Mouse (Mus musculus) CH12.LX (cell line): ENCODE measurements at regions not wholly inside any gene's neighbourhood (a gene's known extent, or its start where the extent isn't known, plus 50 kb on each side); places are given as distances from the start of the nearest gene placed in this dataset.

Experiments
- DNase-seq: peaks from one replicate; pipeline ENCODE4 v3.0.0-alpha.2; 2013; ENCODE audit errors: extremely low read depth
- H3K27ac ChIP-seq: 2 replicates; pipeline ENCODE4 v1.5.1; 2012; ENCODE audit warnings: low read depth, mild to moderate bottlenecking, control low read depth, moderate library complexity; ENCODE audit not compliant: insufficient read depth
- H3K27me3 ChIP-seq: replicated peaks from 2 replicates; pipeline ENCODE3; 2012; ENCODE audit warnings: inconsistent platforms
- H3K36me3 ChIP-seq, 2 experiments: replicated peaks in 1 of 2; 2 replicates each; pipeline versions ENCODE3 to v1.6.1; 2012; ENCODE audit warnings: inconsistent platforms in 1 of 2, low read length in 1 of 2, mild to moderate bottlenecking in 1 of 2, mixed read lengths in 1 of 2, moderate library complexity in 1 of 2; ENCODE audit not compliant: control insufficient read depth in 1 of 2, insufficient read depth in 1 of 2
- H3K4me1 ChIP-seq, 2 experiments: 2 replicates each; pipeline ENCODE4 v1.6.1; 2012; ENCODE audit warnings: inconsistent platforms in 1 of 2, moderate library complexity in 1 of 2; ENCODE audit not compliant: insufficient read depth in 2 of 2, control insufficient read depth in 1 of 2
- H3K4me2 ChIP-seq: 2 replicates; pipeline ENCODE4 v1.6.1; 2012; ENCODE audit warnings: low read depth, mild to moderate bottlenecking, control low read depth; ENCODE audit not compliant: poor library complexity, insufficient read depth, severe bottlenecking
- H3K4me3 ChIP-seq, 3 experiments: fragments of 150-350 bp in 1 of 3; sonication (generic) in 1 of 3; replicated peaks in 1 of 3; 2 replicates each; pipeline versions ENCODE3 to v1.5.1; 2011 to 2012; ENCODE audit warnings: low read depth in 2 of 3, low read length in 2 of 3, mild to moderate bottlenecking in 2 of 3, moderate library complexity in 2 of 3, control low read depth in 1 of 3, improper control_type of control experiment in 1 of 3, inconsistent platforms in 1 of 3, mixed read lengths in 1 of 3; ENCODE audit not compliant: poor library complexity in 1 of 3
- H3K79me2 ChIP-seq: replicated peaks from 2 replicates; pipeline ENCODE4 v1.6.1; 2012; ENCODE audit warnings: mild to moderate bottlenecking, moderate library complexity; ENCODE audit not compliant: control insufficient read depth, poor library complexity, insufficient read depth, severe bottlenecking; ENCODE audit errors: extremely low read depth
- H3K9ac ChIP-seq: 2 replicates; pipeline ENCODE4 v1.6.1; 2012; ENCODE audit warnings: low read depth, mild to moderate bottlenecking, control low read depth, moderate library complexity; ENCODE audit not compliant: insufficient read depth
- H3K9me3 ChIP-seq: replicated peaks from 2 replicates; pipeline ENCODE3; 2012; ENCODE audit warnings: low read length, inconsistent platforms, mixed read lengths
- CHD2 ChIP-seq: IDR thresholded peaks from 2 replicates; pipeline ENCODE4 v1.6.1; 2011; ENCODE audit warnings: low read length, improper control_type of control experiment
- CTCF ChIP-seq, 2 experiments: IDR thresholded peaks in 1 of 2; conservative IDR thresholded peaks in 1 of 2; 2 replicates each; pipeline ENCODE4 v1.5.1; 2011 to 2012; ENCODE audit warnings: low read depth in 2 of 2, low read length in 2 of 2, improper control_type of control experiment in 1 of 2, inconsistent platforms in 1 of 2, mild to moderate bottlenecking in 1 of 2, moderate library complexity in 1 of 2
- E2F4 ChIP-seq: IDR thresholded peaks from 2 replicates; pipeline ENCODE4 v1.6.1; 2011; ENCODE audit warnings: low read depth, low read length, improper control_type of control experiment; ENCODE audit not compliant: insufficient replicate concordance
- ETS1 ChIP-seq: conservative IDR thresholded peaks from 2 replicates; pipeline ENCODE4 v1.6.1; 2012; ENCODE audit warnings: low read depth, mild to moderate bottlenecking, inconsistent platforms, low read length, improper control_type of control experiment, moderate library complexity
- IRF4 ChIP-seq: IDR thresholded peaks from 2 replicates; pipeline ENCODE4 v1.6.1; 2014; ENCODE audit warnings: low read depth, mild to moderate bottlenecking, inconsistent platforms, low read length, improper control_type of control experiment
- JUND ChIP-seq: conservative IDR thresholded peaks from 2 replicates; pipeline ENCODE4 v1.6.1; 2011; ENCODE audit warnings: low read depth, low read length, improper control_type of control experiment
- MAX ChIP-seq: IDR thresholded peaks from 2 replicates; pipeline ENCODE4 v1.6.1; 2011; ENCODE audit warnings: low read length, improper control_type of control experiment
- MAZ ChIP-seq: IDR thresholded peaks from 2 replicates; pipeline ENCODE4 v1.6.1; 2012; ENCODE audit warnings: low read depth, mild to moderate bottlenecking, inconsistent platforms, low read length, improper control_type of control experiment, moderate library complexity
- MEF2A ChIP-seq: IDR thresholded peaks from 2 replicates; pipeline ENCODE4 v1.6.1; 2014; ENCODE audit warnings: low read depth, mild to moderate bottlenecking, inconsistent platforms, low read length, improper control_type of control experiment, borderline replicate concordance
- NELFE ChIP-seq: IDR thresholded peaks from 2 replicates; pipeline ENCODE4 v1.6.1; 2011; ENCODE audit warnings: low read depth, low read length, improper control_type of control experiment
- POLR2A ChIP-seq: IDR thresholded peaks from 2 replicates; pipeline ENCODE4 v1.6.1; 2011; ENCODE audit warnings: low read depth, mild to moderate bottlenecking, improper control_type of control experiment, low read length
- RAD21 ChIP-seq: IDR thresholded peaks from 2 replicates; pipeline ENCODE4 v1.6.1; 2011; ENCODE audit warnings: low read depth, mild to moderate bottlenecking, low read length, improper control_type of control experiment, moderate library complexity
- RCOR1 ChIP-seq: conservative IDR thresholded peaks from 2 replicates; pipeline ENCODE4 v1.6.1; 2012; ENCODE audit warnings: low read depth, mild to moderate bottlenecking, inconsistent platforms, low read length, improper control_type of control experiment
- SIN3A ChIP-seq: IDR thresholded peaks from 2 replicates; pipeline ENCODE4 v1.6.1; 2012; ENCODE audit warnings: low read length, improper control_type of control experiment, inconsistent platforms
- ZC3H11A ChIP-seq: IDR thresholded peaks from 2 replicates; pipeline ENCODE4 v1.6.1; 2012; ENCODE audit warnings: low read depth, mild to moderate bottlenecking, inconsistent platforms, low read length, improper control_type of control experiment
- ZKSCAN1 ChIP-seq: IDR thresholded peaks from 2 replicates; pipeline ENCODE4 v1.6.1; 2012; ENCODE audit warnings: low read depth, inconsistent platforms, low read length, improper control_type of control experiment, borderline replicate concordance
- ZMIZ1 ChIP-seq: IDR thresholded peaks from 2 replicates; pipeline ENCODE4 v1.6.1; 2012; ENCODE audit warnings: low read depth, mild to moderate bottlenecking, inconsistent platforms, low read length, improper control_type of control experiment
- ZNF384 ChIP-seq: IDR thresholded peaks from 2 replicates; pipeline ENCODE4 v1.6.1; 2012; ENCODE audit warnings: low read depth, low read length, improper control_type of control experiment, inconsistent platforms
- dilution Hi-C: fragments of 300-500 bp; cut with MboI; formaldehyde crosslinking; loops from 2 replicates; pipeline ENCODE4 v1.14.3; 2020; ENCODE audit warnings: low sequenced_read_pairs; ENCODE audit not compliant: extremely low pct_unique_long_range_greater_than_20kb, extremely low pct_ligation_motif_present
- in situ Hi-C: fragments of 300-500 bp; cut with MboI; formaldehyde crosslinking; loops from 3 replicates; pipeline ENCODE4 v1.14.3; 2019; ENCODE audit warnings: low sequenced_read_pairs, low pct_ligation_motif_present, low pct_unique_long_range_greater_than_20kb, mixed read lengths

GRCm38 (mm10) chr9:85487052-85487668 is 160.0 kb upstream of the Tent5a start:
- in situ Hi-C loops (no loop called here), dilution Hi-C loops (no loop called here)
- H3K36me3 ChIP-seq: no peaks in the 10 kb centered on the region
- H3K9me3 ChIP-seq: no peaks in the 10 kb centered on the region
- no peak for DNase-seq
- no peak overlapping the region for H3K4me2 ChIP-seq
- no peak overlapping the region for H3K9ac ChIP-seq
- no peaks in the 10 kb centered on the region for H3K27me3 ChIP-seq
- H3K4me1 ChIP-seq: peaks cover 2 to 6% of the 10 kb centered on the region in 2 experiments; a peak in 2 of 4 replicates
- H3K4me3 ChIP-seq: no peak overlapping the region
- H3K79me2 ChIP-seq: no peaks in the 10 kb centered on the region
- no peak overlapping the region for H3K27ac ChIP-seq
- TF ChIP-seq CHD2 (no peak), MEF2A (no peak)

DNA sequence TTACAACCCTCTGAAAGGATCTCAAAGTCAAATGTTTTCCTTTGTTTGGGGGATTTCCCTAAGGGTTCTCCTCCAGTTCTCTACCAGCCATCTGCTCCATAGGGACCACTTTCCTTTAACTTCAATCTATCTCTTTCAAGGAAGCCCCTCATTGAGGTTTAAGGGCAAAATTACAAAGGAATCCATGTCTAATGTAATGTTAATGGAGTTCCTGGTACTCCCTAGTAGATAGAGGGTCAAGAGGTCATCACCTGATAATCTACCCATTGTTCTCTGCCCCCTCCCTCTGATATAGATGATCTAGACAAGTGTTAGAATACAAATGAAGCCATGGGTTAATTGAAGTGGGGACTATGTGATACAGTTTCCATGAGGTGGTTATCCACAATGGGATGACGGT is 158.6 kb upstream of the Tent5a start:
- no peak overlapping the region for H3K9ac ChIP-seq
- no peak overlapping the region for H3K4me2 ChIP-seq
- peaks cover 2 to 6% of the 10 kb centered on the region in 2 experiments; a peak in 2 of 4 replicates for H3K4me1 ChIP-seq
- dilution Hi-C loops: no loop called here
- H3K79me2 ChIP-seq: no peaks in the 10 kb centered on the region
- no peaks in the 10 kb centered on the region for H3K9me3 ChIP-seq
- TF ChIP-seq ZC3H11A (no peak), RCOR1 (no peak), CHD2 (no peak), IRF4 (no peak), ZMIZ1 (no peak), MAZ (no peak), ZNF384 (no peak), E2F4 (no peak), ZKSCAN1 (no peak), SIN3A (no peak), RAD21 (no peak), ETS1 (no peak), CTCF (conservative IDR thresholded peaks at IDR 0.05 in 1 of 2, IDR thresholded peaks at IDR 0.05 in 1 of 2; ENCODE audit: low read depth in 2 of 2, low read length in 2 of 2) (no peak), JUND (no peak), POLR2A (no peak), NELFE (no peak), MAX (no peak)
- TF ChIP-seq, all 38 proteins: peak for 0
- no peaks in the 10 kb centered on the region for H3K36me3 ChIP-seq
- H3K4me3 ChIP-seq: no peak overlapping the region
- no peak overlapping the region for H3K27ac ChIP-seq
- in situ Hi-C loops: no loop called here
- DNase-seq: no peak
- H3K27me3 ChIP-seq: no peaks in the 10 kb centered on the region
